Mouse (Mus musculus): ENCODE data around the gene Myog.
"Not testable (repeated sequence)": the region's sequence is repeated elsewhere in the genome, so short reads cannot be mapped to it uniquely, and the experiment has no call there.

Myog gene

GRCm38 (mm10) chr1:134289598-134290099, at the start of gene Myog:
Myog (plus strand) TSS chr1:134289989.
- DNase-seq (ENCODE audit: low spot score) = no peak

GRCm38 (mm10) chr1:134240701-134241100, 49.1 kb upstream of the Myog start:
- no peak for DNase-seq (ENCODE audit: low spot score)

- no peak for DNase-seq (ENCODE audit: low spot score)
Measured at GRCm38 (mm10) chr1:134241298-134241697, 48.5 kb upstream of the Myog start.

GRCm38 (mm10) chr1:134242286-134242685, 47.5 kb upstream of the Myog start:
- DNase-seq (ENCODE audit: low spot score) = no peak

GRCm38 (mm10) chr1:134243505-134243904, 46.3 kb upstream of the Myog start:
- DNase-seq (ENCODE audit: low spot score) = peak; percentile 68

- DNase-seq (ENCODE audit: low spot score) = peak; percentile 95
Measured at GRCm38 (mm10) chr1:134243948-134244914, 45.6 kb upstream of the Myog start.

- no peak for DNase-seq (ENCODE audit: low spot score)
Measured at GRCm38 (mm10) chr1:134245004-134245717, 44.6 kb upstream of the Myog start.

GRCm38 (mm10) chr1:134246590-134246989, 43.2 kb upstream of the Myog start:
- no peak for DNase-seq (ENCODE audit: low spot score)

- DNase-seq (ENCODE audit: low spot score) = not testable (repeated sequence)
Measured at GRCm38 (mm10) chr1:134249681-134250080, 40.1 kb upstream of the Myog start.

- no peak for DNase-seq (ENCODE audit: low spot score)
Measured at GRCm38 (mm10) chr1:134264341-134264740, 25.4 kb upstream of the Myog start.

- DNase-seq (ENCODE audit: low spot score) = no peak
Measured at GRCm38 (mm10) chr1:134265797-134266196, 24.0 kb upstream of the Myog start.

GRCm38 (mm10) chr1:134270026-134270425, 19.8 kb upstream of the Myog start:
- no peak for DNase-seq (ENCODE audit: low spot score)

- DNase-seq (ENCODE audit: low spot score) = no peak
Measured at GRCm38 (mm10) chr1:134272754-134273250, 17.0 kb upstream of the Myog start.

GRCm38 (mm10) chr1:134273493-134274395, 16.0 kb upstream of the Myog start:
- no peak for DNase-seq (ENCODE audit: low spot score)

- no peak for DNase-seq (ENCODE audit: low spot score)
Measured at GRCm38 (mm10) chr1:134274483-134274920, 15.3 kb upstream of the Myog start.

GRCm38 (mm10) chr1:134275616-134276464, 13.9 kb upstream of the Myog start:
- no peak for DNase-seq (ENCODE audit: low spot score)

GRCm38 (mm10) chr1:134276823-134277222, 13.0 kb upstream of the Myog start:
- DNase-seq (ENCODE audit: low spot score) = no peak

- DNase-seq (ENCODE audit: low spot score) = no peak
Measured at GRCm38 (mm10) chr1:134280174-134280573, 9.6 kb upstream of the Myog start.

GRCm38 (mm10) chr1:134281563-134281962, 8.2 kb upstream of the Myog start:
- DNase-seq (ENCODE audit: low spot score) = no peak

- no peak for DNase-seq (ENCODE audit: low spot score)
Measured at GRCm38 (mm10) chr1:134282342-134282741, 7.4 kb upstream of the Myog start.
